Mouse (Mus musculus) embryonic facial prominence, embryonic 11.5 days (tissue): Measurements from ENCODE around the gene Cygb. TPM values are rescaled to one million over a fixed set of nuclear protein-coding genes. Genes with fewer than 3 reads are reported as not detected.

Experiments used
- ATAC-seq: fragments of 200-750 bp; cut with Nextera tagmentation; replicated peaks from 2 replicates; pipeline ENCODE4 v1.8.0; 2017; ENCODE audit warnings: low read depth; ENCODE audit not compliant: insufficient number of reproducible peaks, low FRiP score, low TSS enrichment
- DNase-seq: peaks from one replicate; pipeline ENCODE4 v3.0.0-alpha.2; 2015; ENCODE audit warnings: low spot score
- H3K27ac ChIP-seq: fragments of 300-500 bp; sonication (generic); replicated peaks from 2 replicates; pipeline ENCODE4 v1.5.1; 2014; ENCODE audit warnings: mild to moderate bottlenecking, low read depth, low read length, control low read depth
- H3K27me3 ChIP-seq: fragments of 300-500 bp; sonication (generic); 2 replicates; pipeline ENCODE4 v1.6.1; 2014; ENCODE audit warnings: mild to moderate bottlenecking, low read length, moderate library complexity, mixed read lengths; ENCODE audit not compliant: control insufficient read depth, insufficient read depth
- H3K36me3 ChIP-seq: fragments of 300-500 bp; sonication (generic); replicated peaks from 2 replicates; pipeline ENCODE4 v1.6.1; 2014; ENCODE audit warnings: low read depth, mild to moderate bottlenecking, low read length, moderate library complexity, mixed read lengths; ENCODE audit not compliant: control insufficient read depth, insufficient read depth
- H3K4me1 ChIP-seq: fragments of 300-500 bp; sonication (generic); 2 replicates; pipeline ENCODE4 v1.6.1; 2014; ENCODE audit warnings: low read length, mixed read lengths; ENCODE audit not compliant: control insufficient read depth, insufficient read depth
- H3K4me2 ChIP-seq: fragments of 300-500 bp; sonication (generic); 2 replicates; pipeline ENCODE4 v1.6.1; 2014; ENCODE audit warnings: low read depth, mild to moderate bottlenecking, control low read depth, low read length, moderate library complexity
- H3K4me3 ChIP-seq: fragments of 300-500 bp; sonication (generic); 2 replicates; pipeline ENCODE4 v1.5.1; 2014; ENCODE audit warnings: low read depth, low read length, control low read depth
- H3K9ac ChIP-seq: fragments of 300-500 bp; sonication (generic); replicated peaks from 2 replicates; pipeline ENCODE4 v1.6.1; 2014; ENCODE audit warnings: mild to moderate bottlenecking, control low read depth, low read length
- H3K9me3 ChIP-seq: fragments of 300-500 bp; sonication (generic); replicated peaks from 2 replicates; pipeline ENCODE4 v1.6.1; 2016; ENCODE audit warnings: mild to moderate bottlenecking, low read length, inconsistent platforms, mixed read lengths; ENCODE audit not compliant: control insufficient read depth
- WGBS: fragments of 180-500 bp; shearing (Covaris S2); extraction: QIAGEN DNeasy Blood & Tissue Kit; methylation state at CpG from one replicate; pipeline ENCODE4 v1.1.7; 2014; 5-methylcytosine and 5-hydroxymethylcytosine counted together
- polyA plus RNA-seq: library from polyadenylated mRNA; unstranded; fragments of >200 nt; fragmentation: Nextera tagmentation; extraction: Ambion mirVana; gene quantifications from 2 replicates; pipeline ENCODE4 v1.2.1, GENCODE M21; 2014

Gene Cygb
- polyA plus RNA-seq, 1 experiment from 2014 or later = 3.5 TPM

DNA sequence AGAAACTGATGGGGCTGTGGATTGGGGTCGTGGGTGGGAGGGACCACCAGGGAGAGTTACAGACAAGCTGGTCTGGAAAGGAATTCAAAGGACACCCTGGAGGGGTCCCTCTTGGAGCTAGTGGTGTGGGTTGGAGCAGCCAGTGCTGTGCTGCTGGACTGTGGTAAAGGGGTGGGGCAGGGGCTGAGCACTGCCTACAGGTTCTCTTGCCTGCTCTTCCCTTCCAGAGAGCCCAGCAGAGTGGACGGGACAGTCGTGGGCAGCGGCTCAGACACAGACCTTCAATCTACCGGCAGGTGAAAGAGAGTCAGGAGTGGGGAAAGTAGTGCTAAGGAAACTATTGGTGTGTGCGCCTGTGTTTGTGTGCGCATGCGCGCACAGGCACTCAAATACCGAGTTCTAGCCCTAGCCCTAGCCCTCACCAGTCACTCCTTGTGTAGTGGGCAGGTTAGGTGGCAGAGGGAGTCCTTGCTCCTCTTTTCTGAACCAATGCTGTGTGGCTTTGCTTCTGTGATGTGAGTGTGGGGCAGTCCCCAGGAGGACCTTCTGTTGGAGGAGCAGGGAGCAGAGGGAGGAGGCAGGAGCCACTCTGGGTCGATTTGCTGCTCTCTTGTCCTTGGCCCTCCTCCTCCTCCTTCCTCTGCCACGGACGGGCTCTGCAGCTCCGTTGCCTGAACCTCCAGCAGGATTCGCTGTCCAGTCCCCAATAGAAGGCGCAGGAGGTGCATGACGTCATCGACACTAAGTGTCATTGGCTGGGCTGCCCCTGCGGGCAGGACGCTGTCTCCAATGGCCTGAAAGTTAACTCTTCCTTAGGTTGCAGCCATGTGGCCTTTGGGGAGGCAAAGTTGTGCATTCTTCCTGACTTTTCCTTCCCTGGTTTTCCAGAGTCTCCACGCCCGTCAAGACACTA is 3.5 kb upstream of the Cygb start:
- WGBS = 10% methylated on average over 22 of the region's 22 CpGs
- peaks cover 4% of the 10 kb centered on the region; the same call in 1 of the 2 replicates for H3K4me1 ChIP-seq
- H3K9ac ChIP-seq = peak overlapping the region; percentile 26

GRCm38 (mm10) chr11:116656348-116657191 is 2.5 kb upstream of the Cygb start:
- no peak overlapping the region; the same call in 1 of the 2 replicates for H3K4me2 ChIP-seq
- H3K27ac ChIP-seq = 0 out of 2 replicates have a peak overlapping the region, but pooled peaks have one; percentile 57
- H3K4me3 ChIP-seq = no peak overlapping the region
- H3K9me3 ChIP-seq = no peaks in the 10 kb centered on the region
- H3K36me3 ChIP-seq = no peaks in the 10 kb centered on the region
- peaks cover 18% of the 10 kb centered on the region for H3K27me3 ChIP-seq
- H3K4me1 ChIP-seq = peaks cover 4% of the 10 kb centered on the region; the same call in 1 of the 2 replicates
- ATAC-seq (no peak), DNase-seq (no peak)
- peak overlapping the region; percentile 23; the same call in 1 of the 2 replicates for H3K9ac ChIP-seq
- WGBS = 83% methylated on average over 16 of the region's 16 CpGs

More for the DNA sequence above, 3.5 kb upstream of the Cygb start:
- H3K9me3 ChIP-seq = no peaks in the 10 kb centered on the region
- H3K36me3 ChIP-seq = no peaks in the 10 kb centered on the region
- H3K4me2 ChIP-seq = peak overlapping the region; percentile 46
- peak; percentile 96 for DNase-seq
- peak overlapping the region; percentile 16 for H3K4me3 ChIP-seq
- peak; percentile 81 for ATAC-seq
- peak overlapping the region; percentile 57; the same call in 1 of the 2 replicates for H3K27ac ChIP-seq
- H3K27me3 ChIP-seq = peaks cover 17% of the 10 kb centered on the region

- Histone ChIP-seq H3K9me3 (no peaks in the 10 kb centered on the region), H3K9ac (peak overlapping the region; percentile 65), H3K4me1 (peaks cover 5% of the 10 kb centered on the region), H3K4me2 (peak overlapping the region; percentile 98), H3K27ac (no peak overlapping the region), H3K27me3 (peaks cover 18% of the 10 kb centered on the region), H3K36me3 (no peaks in the 10 kb centered on the region), H3K4me3 (peak overlapping the region; percentile 46)
- under 1% methylated on average over 46 of the region's 47 CpGs for WGBS
- DNase-seq (peak; percentile 59), ATAC-seq (no peak)
Observed at GRCm38 (mm10) chr11:116653709-116654221, 348 bp downstream of the Cygb start.

GRCm38 (mm10) chr11:116653234-116653633 is 879 bp downstream of the Cygb start, which contains the start of gene Prcd:
TSS of gene Prcd (plus strand) at chr11:116653534.
- no peak within 1 kb of the TSS for H3K27ac ChIP-seq
- DNase-seq (no peak), ATAC-seq (no peak)
- peak within 1 kb of the TSS; percentile 65 for H3K9ac ChIP-seq
- peaks cover 18% of the 10 kb centered on the region for H3K27me3 ChIP-seq
- H3K4me3 ChIP-seq = peak within 1 kb of the TSS; percentile 46
- WGBS = 4% methylated on average over 10 of the region's 10 CpGs
- H3K4me1 ChIP-seq = peaks cover 10% of the 10 kb centered on the region
- H3K36me3 ChIP-seq = no peaks in the 10 kb centered on the region
- H3K4me2 ChIP-seq = peak within 1 kb of the TSS; percentile 98
- H3K9me3 ChIP-seq = no peaks in the 10 kb centered on the region

DNA sequence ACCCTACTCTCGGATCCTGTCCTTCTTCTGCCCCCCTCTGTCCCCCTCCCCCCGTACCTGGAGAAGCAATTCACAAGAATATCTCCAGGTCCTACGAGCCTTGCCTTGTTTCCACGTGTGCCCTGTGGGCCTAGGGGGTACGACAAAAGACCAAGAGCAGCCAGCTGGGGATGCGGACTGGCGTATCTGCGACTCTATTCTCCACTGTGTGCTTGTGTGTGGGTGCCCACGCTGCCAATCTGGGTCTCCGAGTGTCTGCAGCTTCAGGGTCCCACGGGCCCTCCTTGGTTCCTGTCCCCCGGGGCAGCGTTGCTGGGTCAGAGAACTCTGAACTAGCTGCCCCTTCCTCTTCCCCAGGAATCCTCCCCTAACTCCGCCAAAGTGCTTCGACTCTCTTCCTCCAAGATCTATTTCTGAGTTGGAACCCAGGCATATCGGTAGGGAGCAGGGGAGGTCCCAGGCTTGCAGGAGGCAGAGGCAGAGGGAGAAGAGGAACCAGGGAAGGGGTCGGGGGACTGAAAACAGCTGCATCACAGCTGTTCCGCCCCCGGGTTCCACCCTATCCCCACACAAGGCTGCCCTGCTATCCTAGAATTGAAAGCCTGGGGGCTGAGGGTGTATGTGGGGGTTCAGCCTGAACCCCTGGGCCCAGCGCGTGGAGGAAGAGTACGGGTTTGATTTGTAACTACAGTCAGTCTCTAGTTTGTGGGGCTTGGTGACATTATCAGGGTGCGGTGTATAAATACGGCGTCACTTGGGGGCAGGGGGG is 1.6 kb downstream of the Cygb start:
- Histone ChIP-seq H3K27me3 (peaks cover 18% of the 10 kb centered on the region), H3K4me1 (peaks cover 15% of the 10 kb centered on the region), H3K4me2 (no peak overlapping the region), H3K9me3 (no peaks in the 10 kb centered on the region), H3K4me3 (no peak overlapping the region), H3K36me3 (no peaks in the 10 kb centered on the region), H3K9ac (0 out of 2 replicates have a peak overlapping the region, but pooled peaks have one; percentile 11), H3K27ac (no peak overlapping the region)
- no peak for DNase-seq
- ATAC-seq = no peak
- 56% methylated on average over 25 of the region's 25 CpGs for WGBS

- H3K27ac ChIP-seq = no peak overlapping the region
- no peaks in the 10 kb centered on the region for H3K36me3 ChIP-seq
- no peak overlapping the region for H3K4me2 ChIP-seq
- no peak for DNase-seq
- H3K9me3 ChIP-seq = no peaks in the 10 kb centered on the region
- H3K9ac ChIP-seq = no peak overlapping the region
- WGBS = 78% methylated on average over 8 of the region's 8 CpGs
- no peak for ATAC-seq
- peaks cover 17% of the 10 kb centered on the region for H3K4me1 ChIP-seq
- no peak overlapping the region for H3K4me3 ChIP-seq
- peaks cover 18% of the 10 kb centered on the region for H3K27me3 ChIP-seq
Observed at GRCm38 (mm10) chr11:116651339-116651738, 2.8 kb downstream of the Cygb start.

- Histone ChIP-seq H3K9me3 (no peaks in the 10 kb centered on the region), H3K27me3 (peaks cover 18% of the 10 kb centered on the region), H3K9ac (no peak overlapping the region), H3K36me3 (no peaks in the 10 kb centered on the region), H3K4me1 (peaks cover 17% of the 10 kb centered on the region), H3K4me2 (no peak overlapping the region), H3K27ac (no peak overlapping the region), H3K4me3 (no peak overlapping the region)
- DNase-seq (no peak), ATAC-seq (no peak)
- WGBS = 82% methylated on average over 8 of the region's 8 CpGs
Observed at GRCm38 (mm10) chr11:116650811-116651210, 3.3 kb downstream of the Cygb start.
